Mouse (Mus musculus) C2C12 (cell line): ENCODE results near the gene Serpina1e.

Experiments
- CEBPB ChIP-seq: IDR thresholded peaks from one replicate; pipeline ENCODE4 v1.6.1; 2011; ENCODE audit warnings: low read depth, mild to moderate bottlenecking, control low read depth, moderate library complexity
- CTCF ChIP-seq: IDR thresholded peaks from one replicate; pipeline ENCODE4 v1.5.1; 2011; ENCODE audit not compliant: control insufficient read depth, insufficient read depth, insufficient read length
- MAX ChIP-seq: IDR thresholded peaks from one replicate; pipeline ENCODE4 v1.6.1; 2011; ENCODE audit warnings: mild to moderate bottlenecking, control low read depth
- MYOD1 ChIP-seq: IDR thresholded peaks from one replicate; pipeline ENCODE4 v1.6.1; 2011; ENCODE audit warnings: low read depth; ENCODE audit not compliant: control insufficient read depth, insufficient read length

DNA sequence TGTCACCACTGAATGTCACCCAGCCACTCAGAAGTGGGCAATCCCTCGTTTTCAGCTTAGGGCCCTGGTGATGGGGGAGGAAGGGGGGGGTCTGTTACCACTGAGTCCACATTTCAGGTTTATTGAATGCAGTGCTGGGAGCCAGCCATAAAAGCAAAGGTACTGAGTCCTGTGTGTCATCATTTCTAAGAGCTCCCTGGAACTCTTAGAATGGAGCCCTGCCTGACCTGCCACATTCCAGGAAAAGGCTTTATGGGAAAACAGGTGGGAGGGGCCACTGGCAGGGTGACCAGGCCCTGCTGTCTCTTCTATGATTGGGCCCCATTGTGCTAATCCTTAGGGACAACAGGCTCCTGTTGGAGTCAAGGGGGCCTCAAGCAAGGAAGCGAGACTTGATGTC lies 37.7 kb upstream of the Serpina1e start:
- TF ChIP-seq CTCF (no peak), MYOD1 (no peak), MAX (no peak), CEBPB (no peak)
